Mouse (Mus musculus) midbrain, embryonic 16.5 days (tissue): Measurements from ENCODE around the gene Idh1. TPM values are rescaled to one million over a fixed set of nuclear protein-coding genes. Genes with fewer than 3 reads are reported as not detected.
"Not testable (repeated sequence)": the region's sequence is repeated elsewhere in the genome, so short reads cannot be mapped to it uniquely, and the experiment has no call there.

ENCODE experiments used
- ATAC-seq: fragments of 200-750 bp; cut with Nextera tagmentation; 2 replicates; pipeline ENCODE4 v1.8.0; 2017; ENCODE audit warnings: moderate TSS enrichment
- H3K27ac ChIP-seq: fragments of 300-500 bp; sonication (generic); 2 replicates; pipeline ENCODE4 v1.5.1; 2014; ENCODE audit warnings: mild to moderate bottlenecking, low read length, mixed read lengths
- H3K27me3 ChIP-seq: fragments of 300-500 bp; sonication (generic); 2 replicates; pipeline ENCODE4 v1.6.1; 2014; ENCODE audit warnings: low read depth, low read length, mixed read lengths; ENCODE audit not compliant: control insufficient read depth, insufficient read depth
- H3K36me3 ChIP-seq: fragments of 300-500 bp; sonication (generic); 2 replicates; pipeline ENCODE4 v1.6.1; 2014; ENCODE audit warnings: mild to moderate bottlenecking, low read length, moderate library complexity, mixed read lengths; ENCODE audit not compliant: control insufficient read depth, insufficient read depth
- H3K4me1 ChIP-seq: fragments of 300-500 bp; sonication (generic); 2 replicates; pipeline ENCODE4 v1.6.1; 2014; ENCODE audit warnings: mild to moderate bottlenecking, low read length, mixed read lengths; ENCODE audit not compliant: control insufficient read depth, insufficient read depth
- H3K4me2 ChIP-seq: fragments of 300-500 bp; sonication (generic); 2 replicates; pipeline ENCODE4 v1.6.1; 2014; ENCODE audit warnings: mild to moderate bottlenecking, low read length, mixed read lengths
- H3K4me3 ChIP-seq: fragments of 300-500 bp; sonication (generic); 2 replicates; pipeline ENCODE4 v1.5.1; 2014; ENCODE audit warnings: low read depth, mild to moderate bottlenecking, low read length, moderate library complexity, mixed read lengths
- H3K9ac ChIP-seq: fragments of 300-500 bp; sonication (generic); 2 replicates; pipeline ENCODE4 v1.6.1; 2014; ENCODE audit warnings: low read depth, low read length, mixed read lengths
- H3K9me3 ChIP-seq: fragments of 300-500 bp; sonication (generic); replicated peaks from 2 replicates; pipeline ENCODE4 v1.6.1; 2014; ENCODE audit warnings: mild to moderate bottlenecking, low read length, mixed read lengths; ENCODE audit not compliant: control insufficient read depth, poor library complexity, severe bottlenecking
- WGBS: fragments of 180-500 bp; shearing (Covaris S2); extraction: QIAGEN DNeasy Blood & Tissue Kit; methylation state at CpG from one replicate; pipeline ENCODE4 v1.1.7; 2014; 5-methylcytosine and 5-hydroxymethylcytosine counted together
- polyA plus RNA-seq: library from polyadenylated mRNA; unstranded; fragments of >200 nt; fragmentation: Nextera tagmentation; extraction: Ambion mirVana; gene quantifications from 2 replicates; pipeline ENCODE4 v1.2.1, GENCODE M21; 2015

The Idh1 gene
- polyA plus RNA-seq = 553 and 565 TPM in 2 replicates

- no peaks in the 10 kb centered on the region for H3K9me3 ChIP-seq
- H3K36me3 ChIP-seq = no peaks in the 10 kb centered on the region
- H3K4me2 ChIP-seq = peak within 1 kb of the TSS; percentile 91
- peak within 1 kb of the TSS; percentile 96 for H3K4me3 ChIP-seq
- peak within 1 kb of the TSS; percentile 84 for H3K9ac ChIP-seq
- peak; percentile 99 for ATAC-seq
- H3K27ac ChIP-seq = peak within 1 kb of the TSS; percentile 89
- under 1% methylated on average over 59 of the region's 71 CpGs for WGBS
- H3K4me1 ChIP-seq = peaks cover 14% of the 10 kb centered on the region
- no peaks in the 10 kb centered on the region for H3K27me3 ChIP-seq
Observed at GRCm38 (mm10) chr1:65186287-65187073, at the start of gene Idh1, which contains the start of gene Pikfyve. Gene Idh1, minus strand, starts transcription at chr1:65186500. Gene Pikfyve, plus strand, starts transcription at chr1:65186683.

GRCm38 (mm10) chr1:65230566-65230965, 44.3 kb upstream of the Idh1 start:
- Histone ChIP-seq H3K36me3 (peaks cover 8% of the 10 kb centered on the region; the same call in 1 of the 2 replicates), H3K4me2 (no peak overlapping the region), H3K9me3 (no peaks in the 10 kb centered on the region), H3K27ac (no peak overlapping the region), H3K27me3 (no peaks in the 10 kb centered on the region), H3K4me3 (no peak overlapping the region), H3K4me1 (no peaks in the 10 kb centered on the region), H3K9ac (no peak overlapping the region)
- WGBS = 86% methylated on average over 1 of the region's 1 CpGs
- no peak for ATAC-seq

DNA sequence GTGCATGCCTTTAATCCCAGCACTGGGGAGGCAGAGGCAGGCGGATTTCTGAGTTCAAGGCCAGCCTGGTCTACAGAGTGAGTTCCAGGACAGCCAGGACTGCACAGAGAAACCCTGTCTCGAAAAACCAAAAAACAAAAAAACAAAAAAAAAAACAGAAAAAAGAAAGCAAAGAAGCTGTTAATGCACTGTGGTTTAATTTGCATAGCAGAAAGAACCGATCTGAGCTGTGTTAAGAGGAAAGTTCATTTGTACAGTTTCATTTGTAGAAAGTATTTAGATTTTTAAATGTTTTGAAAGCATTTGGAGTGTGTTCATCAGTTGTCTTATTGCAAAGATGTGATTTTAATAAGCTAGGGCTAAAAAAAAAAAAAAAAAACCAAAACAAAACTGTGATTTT, 43.5 kb upstream of the Idh1 start:
- H3K27me3 ChIP-seq = not testable (repeated sequence)
- WGBS = 94% methylated on average over 3 of the region's 3 CpGs

DNA sequence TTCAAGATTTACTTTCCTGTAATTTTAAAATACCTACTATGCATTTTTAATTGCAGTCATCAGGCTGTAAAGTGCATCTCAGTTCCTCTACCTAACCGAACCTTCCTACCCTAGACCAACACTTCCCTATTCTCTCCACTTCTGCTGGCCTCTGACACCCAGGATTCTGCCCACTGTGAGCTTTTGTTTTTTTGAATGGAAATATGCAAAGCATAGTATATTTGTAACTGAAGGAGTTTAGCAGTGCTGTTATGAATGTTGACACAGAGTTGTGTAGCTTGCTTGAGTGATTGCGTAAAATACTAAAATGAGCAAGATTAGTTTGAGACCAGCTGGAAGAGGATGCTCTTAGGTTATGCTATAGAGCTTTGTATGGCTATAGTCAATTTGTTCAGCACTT, 41.4 kb upstream of the Idh1 start:
- Histone ChIP-seq H3K27me3 (no peaks in the 10 kb centered on the region), H3K4me3 (no peak overlapping the region), H3K9ac (no peak overlapping the region), H3K4me1 (no peaks in the 10 kb centered on the region), H3K36me3 (peaks cover 8% of the 10 kb centered on the region), H3K4me2 (no peak overlapping the region), H3K9me3 (no peaks in the 10 kb centered on the region), H3K27ac (no peak overlapping the region)
- ATAC-seq = no peak
- 97% methylated on average over 2 of the region's 2 CpGs for WGBS

More for the DNA sequence above, 43.5 kb upstream of the Idh1 start:
- H3K4me3 ChIP-seq, H3K4me1 ChIP-seq, H3K27ac ChIP-seq, H3K9me3 ChIP-seq, H3K9ac ChIP-seq, H3K4me2 ChIP-seq, ATAC-seq, H3K36me3 ChIP-seq: not testable (repeated sequence)

- H3K4me1 ChIP-seq = no peaks in the 10 kb centered on the region
- no peak overlapping the region for H3K27ac ChIP-seq
- no peaks in the 10 kb centered on the region for H3K27me3 ChIP-seq
- H3K36me3 ChIP-seq = peaks cover 18% of the 10 kb centered on the region
- whole genome bisulfite sequencing = 94% methylated on average over 2 of the region's 2 CpGs
- H3K9ac ChIP-seq = no peak overlapping the region
- H3K4me2 ChIP-seq = no peak overlapping the region
- H3K9me3 ChIP-seq = no peaks in the 10 kb centered on the region
- no peak overlapping the region for H3K4me3 ChIP-seq
- ATAC-seq = no peak
Observed at GRCm38 (mm10) chr1:65223654-65224053, 37.4 kb upstream of the Idh1 start.

DNA sequence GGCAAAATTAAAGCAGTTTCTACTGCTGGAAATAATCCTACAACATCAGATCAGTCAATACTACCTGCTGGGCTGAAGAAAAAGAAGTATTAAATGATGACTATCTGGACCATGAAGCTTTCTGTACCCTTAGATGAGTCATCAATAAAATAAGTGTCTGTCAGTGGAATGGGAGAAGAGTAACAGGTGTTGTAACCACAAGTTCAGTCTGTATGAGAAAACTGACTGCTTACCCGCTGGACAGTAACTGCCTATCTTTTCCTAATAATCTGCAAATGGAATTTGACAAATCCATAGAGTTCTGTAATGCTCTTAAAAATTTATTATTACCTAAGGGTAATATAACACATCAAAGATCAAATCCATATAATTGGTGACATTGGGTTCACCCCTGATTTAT, 31.7 kb upstream of the Idh1 start:
- no peak for ATAC-seq
- no peak overlapping the region for H3K4me3 ChIP-seq
- H3K9ac ChIP-seq = no peak overlapping the region
- H3K4me2 ChIP-seq = no peak overlapping the region
- H3K36me3 ChIP-seq = peaks cover 16% of the 10 kb centered on the region; the same call in 1 of the 2 replicates
- no peaks in the 10 kb centered on the region for H3K27me3 ChIP-seq
- H3K9me3 ChIP-seq = no peaks in the 10 kb centered on the region
- no peak overlapping the region for H3K27ac ChIP-seq
- 95% methylated on average over 1 of the region's 1 CpGs for WGBS
- no peaks in the 10 kb centered on the region for H3K4me1 ChIP-seq

GRCm38 (mm10) chr1:65217567-65217966, 31.3 kb upstream of the Idh1 start:
- Histone ChIP-seq H3K36me3 (peaks cover 16% of the 10 kb centered on the region; the same call in 1 of the 2 replicates), H3K9ac (no peak overlapping the region), H3K4me1 (no peaks in the 10 kb centered on the region), H3K4me3 (no peak overlapping the region), H3K4me2 (no peak overlapping the region), H3K9me3 (no peaks in the 10 kb centered on the region), H3K27ac (no peak overlapping the region), H3K27me3 (no peaks in the 10 kb centered on the region)
- no peak for ATAC-seq
- 98% methylated on average over 2 of the region's 2 CpGs for WGBS

- no peak for ATAC-seq
- WGBS = 17% methylated on average over 2 of the region's 2 CpGs
Observed at GRCm38 (mm10) chr1:65213214-65213613, 26.9 kb upstream of the Idh1 start.

GRCm38 (mm10) chr1:65204299-65204698, 18.0 kb upstream of the Idh1 start:
- ATAC-seq = no peak
- no peaks in the 10 kb centered on the region for H3K4me1 ChIP-seq
- H3K27ac ChIP-seq = no peak overlapping the region
- 98% methylated on average over 1 of the region's 1 CpGs for WGBS
- H3K4me2 ChIP-seq = no peak overlapping the region
- H3K27me3 ChIP-seq = no peaks in the 10 kb centered on the region
- H3K4me3 ChIP-seq = no peak overlapping the region
- H3K9ac ChIP-seq = no peak overlapping the region
- peaks cover 21% of the 10 kb centered on the region for H3K36me3 ChIP-seq
- peaks cover 5% of the 10 kb centered on the region; the same call in 1 of the 2 replicates for H3K9me3 ChIP-seq

More at GRCm38 (mm10) chr1:65213214-65213613, 26.9 kb upstream of the Idh1 start:
- H3K36me3 ChIP-seq = peaks cover 24% of the 10 kb centered on the region
- H3K4me1 ChIP-seq = no peaks in the 10 kb centered on the region
- H3K4me2 ChIP-seq = no peak overlapping the region
- H3K27ac ChIP-seq = no peak overlapping the region
- no peak overlapping the region for H3K4me3 ChIP-seq
- peaks cover 12% of the 10 kb centered on the region for H3K9me3 ChIP-seq
- H3K27me3 ChIP-seq = no peaks in the 10 kb centered on the region
- no peak overlapping the region for H3K9ac ChIP-seq
